Mouse (Mus musculus): Measurements from ENCODE around the gene Limch1. TPM values are rescaled to one million over a fixed set of nuclear protein-coding genes. Genes with fewer than 3 reads are reported as not detected.

Limch1 gene
- polyA plus RNA-seq, 1 experiment = 23.9 TPM

DNA sequence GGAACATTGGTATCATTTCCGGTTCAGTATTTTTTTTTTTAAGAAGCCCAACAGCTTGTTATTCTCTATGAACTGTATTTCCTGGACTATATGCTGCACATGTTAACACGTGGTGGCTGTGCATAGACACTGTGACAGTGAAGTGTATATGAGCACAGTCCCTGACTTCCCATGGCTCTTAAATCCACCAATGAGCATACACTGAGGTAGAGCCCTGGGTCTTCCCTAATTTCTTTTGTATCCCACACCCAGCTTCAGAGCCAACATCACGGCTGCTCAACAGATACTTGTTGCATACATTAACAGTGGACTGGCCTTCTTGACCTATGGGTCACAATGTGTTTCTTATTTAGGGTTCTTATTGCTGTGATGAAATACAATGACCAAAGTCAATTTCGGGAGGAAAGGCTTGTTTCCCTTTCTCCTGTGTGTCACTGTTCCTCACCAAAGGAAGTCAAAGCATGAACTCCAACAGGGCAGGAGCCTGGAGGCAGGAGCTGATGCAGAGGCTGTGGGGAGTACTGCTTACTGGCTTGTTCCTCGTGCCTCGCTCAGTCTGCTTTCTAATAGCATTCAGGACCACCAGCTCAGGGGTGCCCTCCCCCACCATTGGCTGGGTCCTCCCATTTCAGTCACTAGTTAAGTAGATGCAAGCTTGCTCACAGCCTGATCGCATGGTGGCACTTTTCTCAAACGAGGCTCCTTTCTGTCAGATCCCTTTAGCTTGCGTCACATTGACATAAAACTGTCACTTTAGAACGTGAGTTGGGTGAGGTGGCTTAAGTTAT, 130.6 kb downstream of the Limch1 start:
- no peak overlapping the region for H3K4me3 ChIP-seq (ENCODE audit: control insufficient read depth, low read depth, low read length)
- TF ChIP-seq POLR2A (IDR thresholded peaks at IDR 0.05; ENCODE audit: control insufficient read depth, low read depth, low read length) (no peak), CTCF (IDR thresholded peaks at IDR 0.05; ENCODE audit: control insufficient read depth, insufficient read depth, insufficient replicate concordance, low read depth, low read length) (no peak)
- no peaks in the 10 kb centered on the region for H3K36me3 ChIP-seq (ENCODE audit: control insufficient read depth, insufficient read depth, low read length)
- no peaks in the 10 kb centered on the region for H3K27me3 ChIP-seq (ENCODE audit: control insufficient read depth, insufficient read depth, low read length)
- no peak overlapping the region for H3K27ac ChIP-seq (ENCODE audit: control insufficient read depth, insufficient read depth, low read depth, low read length)
- H3K4me1 ChIP-seq (ENCODE audit: control insufficient read depth, insufficient read depth, low read length) = no peaks in the 10 kb centered on the region

DNA sequence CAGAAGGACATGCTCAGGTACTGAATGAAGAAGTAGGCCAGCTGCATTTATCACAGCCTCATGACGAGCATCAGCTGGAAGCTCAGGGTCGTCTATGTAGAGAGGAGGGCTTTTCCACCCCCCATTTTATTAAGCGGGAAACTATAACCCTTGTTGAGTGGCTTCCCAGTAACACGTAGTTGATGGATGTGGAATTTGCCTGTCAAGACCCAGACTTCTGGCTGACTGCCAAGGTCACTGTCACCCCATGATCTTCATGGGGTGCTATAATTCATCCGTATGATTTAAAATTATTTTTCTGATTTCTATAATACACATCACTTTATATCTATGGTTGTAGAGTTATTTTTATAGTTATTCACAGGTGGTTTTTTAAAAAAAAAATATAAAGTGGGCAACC, 131.4 kb downstream of the Limch1 start:
- Histone ChIP-seq H3K27ac (ENCODE audit: control insufficient read depth, insufficient read depth, low read depth, low read length) (no peak overlapping the region), H3K36me3 (ENCODE audit: control insufficient read depth, insufficient read depth, low read length) (no peaks in the 10 kb centered on the region), H3K27me3 (ENCODE audit: control insufficient read depth, insufficient read depth, low read length) (no peaks in the 10 kb centered on the region), H3K4me3 (ENCODE audit: control insufficient read depth, low read depth, low read length) (no peak overlapping the region), H3K4me1 (ENCODE audit: control insufficient read depth, insufficient read depth, low read length) (no peaks in the 10 kb centered on the region)
- TF ChIP-seq POLR2A (IDR thresholded peaks at IDR 0.05; ENCODE audit: control insufficient read depth, low read depth, low read length) (no peak), CTCF (IDR thresholded peaks at IDR 0.05; ENCODE audit: control insufficient read depth, insufficient read depth, insufficient replicate concordance, low read depth, low read length) (no peak)

DNA sequence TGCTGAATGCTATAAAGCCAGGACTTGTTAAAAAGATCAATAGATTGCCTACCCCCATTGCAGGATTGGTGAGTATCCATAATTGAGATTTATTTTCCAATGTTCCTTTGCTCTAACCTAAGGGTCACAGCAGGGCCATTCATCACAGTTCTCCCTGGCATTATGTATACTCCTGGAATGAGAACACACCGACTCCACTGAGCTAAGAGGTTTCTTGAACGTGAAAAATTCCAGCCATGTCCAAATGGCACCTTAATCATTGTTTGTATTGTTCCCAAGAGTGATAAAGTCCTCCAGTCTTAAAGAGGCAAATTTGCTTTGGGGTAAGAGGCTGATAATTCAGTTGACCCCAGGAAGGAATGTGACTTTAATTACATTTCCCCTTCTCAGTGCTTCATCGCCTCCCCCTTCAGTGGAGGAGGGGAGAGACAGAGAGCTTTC, 136.3 kb downstream of the Limch1 start:
- no peak overlapping the region for H3K4me3 ChIP-seq (ENCODE audit: control insufficient read depth, low read depth, low read length)
- TF ChIP-seq POLR2A (IDR thresholded peaks at IDR 0.05; ENCODE audit: control insufficient read depth, low read depth, low read length) = no peak
- TF ChIP-seq CTCF (IDR thresholded peaks at IDR 0.05; ENCODE audit: control insufficient read depth, insufficient read depth, insufficient replicate concordance, low read depth, low read length) = no peak
- H3K4me1 ChIP-seq (ENCODE audit: control insufficient read depth, insufficient read depth, low read length) = no peaks in the 10 kb centered on the region
- no peak overlapping the region for H3K27ac ChIP-seq (ENCODE audit: control insufficient read depth, insufficient read depth, low read depth, low read length)
- no peaks in the 10 kb centered on the region for H3K27me3 ChIP-seq (ENCODE audit: control insufficient read depth, insufficient read depth, low read length)
- H3K36me3 ChIP-seq (ENCODE audit: control insufficient read depth, insufficient read depth, low read length) = no peaks in the 10 kb centered on the region

DNA sequence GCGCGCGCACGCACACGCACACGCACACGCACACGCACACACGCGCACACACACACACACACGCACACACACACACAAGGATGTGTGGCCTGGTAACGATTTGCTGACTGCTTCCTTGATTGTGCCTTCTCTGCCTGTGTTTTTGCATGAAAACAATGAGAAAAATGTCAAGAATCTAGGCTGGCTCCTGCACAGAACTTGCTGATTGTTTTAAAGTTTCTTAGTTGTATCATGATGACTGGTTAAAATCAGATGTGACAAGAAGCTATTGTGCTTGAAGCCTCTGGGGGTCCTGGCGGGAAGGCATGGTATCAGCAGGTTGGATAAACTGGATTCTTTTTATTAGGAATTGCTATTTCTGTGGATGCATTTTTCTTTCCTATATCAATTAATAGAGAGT, 137.1 kb downstream of the Limch1 start:
- H3K4me1 ChIP-seq (ENCODE audit: control insufficient read depth, insufficient read depth, low read length) = no peaks in the 10 kb centered on the region
- no peak overlapping the region for H3K27ac ChIP-seq (ENCODE audit: control insufficient read depth, insufficient read depth, low read depth, low read length)
- no peak for TF ChIP-seq CTCF (IDR thresholded peaks at IDR 0.05; ENCODE audit: control insufficient read depth, insufficient read depth, insufficient replicate concordance, low read depth, low read length)
- TF ChIP-seq POLR2A (IDR thresholded peaks at IDR 0.05; ENCODE audit: control insufficient read depth, low read depth, low read length) = no peak

DNA sequence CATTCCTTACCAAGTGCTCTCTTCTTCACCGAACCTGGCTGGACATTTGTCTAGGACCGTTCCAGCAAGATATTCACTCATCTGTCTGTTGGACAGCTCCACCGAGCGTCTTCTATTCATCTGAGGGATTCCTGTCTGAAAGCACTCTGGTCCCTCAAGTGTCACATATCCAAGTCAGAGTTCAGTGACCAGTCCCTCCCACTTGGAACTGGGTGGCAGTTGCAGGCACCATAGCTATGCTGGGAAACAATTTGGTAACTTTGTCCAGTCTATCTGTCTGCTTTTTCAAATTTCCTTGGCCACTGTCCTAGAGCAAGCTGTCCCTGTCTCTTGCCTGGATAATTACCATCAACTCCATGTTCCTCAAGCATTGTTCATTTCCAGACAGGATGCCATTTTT, 138.9 kb downstream of the Limch1 start:
- H3K27ac ChIP-seq (ENCODE audit: control insufficient read depth, insufficient read depth, low read depth, low read length) = no peak overlapping the region
- no peaks in the 10 kb centered on the region for H3K4me1 ChIP-seq (ENCODE audit: control insufficient read depth, insufficient read depth, low read length)

More for the DNA sequence above, 137.1 kb downstream of the Limch1 start:
- Histone ChIP-seq H3K27me3 (ENCODE audit: control insufficient read depth, insufficient read depth, low read length) (no peaks in the 10 kb centered on the region), H3K36me3 (ENCODE audit: control insufficient read depth, insufficient read depth, low read length) (no peaks in the 10 kb centered on the region), H3K4me3 (ENCODE audit: control insufficient read depth, low read depth, low read length) (no peak overlapping the region)

DNA sequence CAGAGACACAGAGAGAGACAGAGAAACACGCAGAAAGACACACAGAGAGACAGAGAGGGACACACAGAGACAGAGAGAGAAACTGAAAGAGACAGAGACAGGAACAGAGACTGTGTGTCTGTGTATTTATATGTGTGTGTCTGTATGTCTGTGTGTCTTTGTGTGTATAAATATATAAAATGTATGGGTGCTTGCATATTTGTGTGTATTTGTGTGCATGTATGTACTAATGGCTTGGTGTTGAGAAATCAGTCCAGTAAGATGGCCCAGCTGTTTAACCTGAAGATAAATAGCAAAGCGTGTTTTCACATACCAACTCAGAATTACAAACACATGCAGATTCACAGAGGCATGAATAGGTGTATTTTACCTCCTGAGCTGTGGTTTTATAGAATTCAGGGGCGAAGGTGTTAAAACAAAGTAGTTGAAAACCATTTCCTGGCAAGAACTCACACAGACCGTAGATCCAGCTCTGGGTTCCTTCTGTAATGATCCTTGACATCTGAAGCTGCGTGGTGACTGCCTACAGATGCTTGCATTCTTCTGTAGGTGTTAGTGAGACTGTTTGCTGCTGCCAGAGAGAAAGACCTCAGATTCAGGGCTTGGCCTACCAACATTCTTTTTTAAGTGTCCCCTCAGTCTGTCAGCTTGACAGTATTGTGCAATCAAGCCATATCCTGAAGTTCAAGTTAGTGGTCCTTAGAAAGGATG, 140.9 kb downstream of the Limch1 start:
- Histone ChIP-seq H3K27ac (ENCODE audit: control insufficient read depth, insufficient read depth, low read depth, low read length) (no peak overlapping the region), H3K4me3 (ENCODE audit: control insufficient read depth, low read depth, low read length) (no peak overlapping the region), H3K4me1 (ENCODE audit: control insufficient read depth, insufficient read depth, low read length) (no peaks in the 10 kb centered on the region), H3K36me3 (ENCODE audit: control insufficient read depth, insufficient read depth, low read length) (no peaks in the 10 kb centered on the region), H3K27me3 (ENCODE audit: control insufficient read depth, insufficient read depth, low read length) (no peaks in the 10 kb centered on the region)
- TF ChIP-seq CTCF (IDR thresholded peaks at IDR 0.05; ENCODE audit: control insufficient read depth, insufficient read depth, insufficient replicate concordance, low read depth, low read length) (no peak), POLR2A (IDR thresholded peaks at IDR 0.05; ENCODE audit: control insufficient read depth, low read depth, low read length) (no peak)

More for the DNA sequence above, 138.9 kb downstream of the Limch1 start:
- Histone ChIP-seq H3K4me3 (ENCODE audit: control insufficient read depth, low read depth, low read length) (no peak overlapping the region), H3K36me3 (ENCODE audit: control insufficient read depth, insufficient read depth, low read length) (no peaks in the 10 kb centered on the region), H3K27me3 (ENCODE audit: control insufficient read depth, insufficient read depth, low read length) (no peaks in the 10 kb centered on the region)
- TF ChIP-seq CTCF (IDR thresholded peaks at IDR 0.05; ENCODE audit: control insufficient read depth, insufficient read depth, insufficient replicate concordance, low read depth, low read length) (no peak), POLR2A (IDR thresholded peaks at IDR 0.05; ENCODE audit: control insufficient read depth, low read depth, low read length) (no peak)

DNA sequence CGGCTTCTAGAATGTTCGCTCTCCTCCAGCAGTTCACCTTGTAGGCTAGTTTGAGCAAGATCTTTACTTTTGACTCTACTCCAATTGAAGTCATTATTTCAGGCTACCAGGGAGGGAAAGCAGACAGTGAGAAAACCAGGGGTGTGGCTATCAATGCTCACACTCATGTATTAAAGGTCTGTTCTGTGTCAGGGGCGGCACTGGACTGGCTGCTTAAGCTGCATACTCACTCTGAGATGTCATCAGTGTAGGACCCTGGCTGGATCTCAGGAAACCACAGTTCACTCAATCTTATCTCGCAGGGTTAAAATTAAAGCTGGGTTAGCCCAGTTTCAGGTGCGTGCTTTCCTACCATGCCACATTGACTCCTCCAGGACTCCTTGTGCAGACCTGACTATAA, 142.4 kb downstream of the Limch1 start:
- Histone ChIP-seq H3K4me1 (ENCODE audit: control insufficient read depth, insufficient read depth, low read length) (no peaks in the 10 kb centered on the region), H3K36me3 (ENCODE audit: control insufficient read depth, insufficient read depth, low read length) (no peaks in the 10 kb centered on the region)
- TF ChIP-seq CTCF (IDR thresholded peaks at IDR 0.05; ENCODE audit: control insufficient read depth, insufficient read depth, insufficient replicate concordance, low read depth, low read length) (no peak), POLR2A (IDR thresholded peaks at IDR 0.05; ENCODE audit: control insufficient read depth, low read depth, low read length) (no peak)

More for the DNA sequence above, 142.4 kb downstream of the Limch1 start:
- no peak overlapping the region for H3K27ac ChIP-seq (ENCODE audit: control insufficient read depth, insufficient read depth, low read depth, low read length)
- no peaks in the 10 kb centered on the region for H3K27me3 ChIP-seq (ENCODE audit: control insufficient read depth, insufficient read depth, low read length)
- H3K4me3 ChIP-seq (ENCODE audit: control insufficient read depth, low read depth, low read length) = no peak overlapping the region
